Mouse (Mus musculus): ENCODE results near the gene Map2k3.

DNA sequence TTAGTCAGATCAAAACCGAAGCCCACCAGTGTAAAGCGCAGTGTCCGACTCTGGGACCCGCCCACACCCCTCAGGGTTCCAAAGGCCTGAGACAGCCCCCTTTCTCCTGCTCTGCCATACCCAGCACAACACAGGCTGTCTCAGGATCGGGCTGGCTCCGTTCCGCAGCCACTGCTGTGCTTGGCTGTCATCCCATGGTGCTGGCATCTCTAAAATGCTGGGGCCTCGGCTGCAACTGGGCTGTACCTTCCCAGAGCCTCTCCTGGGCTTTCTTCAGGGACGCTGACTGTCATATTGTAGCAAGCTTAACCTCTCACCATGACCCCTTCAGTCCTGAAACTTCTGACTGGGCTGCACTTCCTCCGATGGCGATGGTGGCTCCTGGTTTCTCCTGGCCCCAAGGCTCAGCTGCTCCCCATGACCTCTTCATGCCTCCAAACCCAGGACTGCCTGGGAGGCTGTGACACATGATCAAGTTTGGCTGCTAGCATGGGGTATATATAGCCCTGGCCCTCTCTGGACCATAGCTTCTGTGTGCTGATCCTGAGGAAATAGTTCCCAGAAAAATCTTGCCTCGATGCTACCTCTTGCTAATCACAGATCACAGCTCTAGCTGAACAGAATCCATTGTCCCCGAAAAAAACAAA, 53.2 kb downstream of the Map2k3 start:
- TF ChIP-seq POLR2A (IDR thresholded peaks at IDR 0.05; ENCODE audit: insufficient read depth, low read depth, low read length) (no peak; the same call in 1 of the 2 replicates), CTCF (IDR thresholded peaks at IDR 0.05) (no peak), EP300 (IDR thresholded peaks at IDR 0.05; ENCODE audit: insufficient read depth, low read depth, low read length) (0 out of 2 replicates have a peak, but pooled peaks have one; percentile 10)
